Mouse (Mus musculus) megakaryocyte progenitor cell, adult 5-6 weeks (primary cell): ENCODE results near the gene Zfp773. TPM values are rescaled to one million over a fixed set of nuclear protein-coding genes. Genes with fewer than 3 reads are reported as not detected.
"Not testable (repeated sequence)": the region's sequence is repeated elsewhere in the genome, so short reads cannot be mapped to it uniquely, and the experiment has no call there.

Experiments used
- ATAC-seq: replicated peaks from 2 replicates; pipeline ENCODE4 v1.8.0; 2016; ENCODE audit warnings: mild to moderate bottlenecking, moderate TSS enrichment, inconsistent platforms; ENCODE audit not compliant: poor library complexity
- total RNA-seq, 2 experiments: library from RNA; stranded (forward) in 1 of 2; stranded (reverse) in 1 of 2; fragments of 157-497, 149-512 nt in 1 of 2; fragments of 200-1000 nt in 1 of 2; gene quantifications; 2 replicates each; pipeline versions ENCODE4 v1.2.3 to v1.2.4; 2015 to 2017

Gene Zfp773
- 1.7 and 3.1 TPM in 2 replicates for total RNA-seq (2015)
- 1.9 and 4.3 TPM in 2 replicates for total RNA-seq (2017)

GRCm38 (mm10) chr7:7136379-7136866 is at the start of gene Zfp773:
Gene Zfp773 (minus strand): TSS chr7:7136755.
- ATAC-seq = peak; percentile 98

- ATAC-seq = no peak
These were observed 49.3 kb upstream of the Zfp773 start for GRCm38 (mm10) chr7:7185897-7186296.

GRCm38 (mm10) chr7:7171227-7172147 is 34.9 kb upstream of the Zfp773 start, which contains the start of gene Zfp418:
Gene Zfp418 (plus strand): TSS chr7:7171330.
- peak; percentile 99 for ATAC-seq

- no peak for ATAC-seq
These were observed 9.5 kb upstream of the Zfp773 start for GRCm38 (mm10) chr7:7145991-7146608.

GRCm38 (mm10) chr7:7144215-7144614 is 7.7 kb upstream of the Zfp773 start:
- ATAC-seq = no peak

GRCm38 (mm10) chr7:7132751-7133150 is 3.8 kb downstream of the Zfp773 start:
- ATAC-seq = no peak

- not testable (repeated sequence) for ATAC-seq
These were observed 5.9 kb downstream of the Zfp773 start for GRCm38 (mm10) chr7:7130491-7131124.

- 0 out of 2 replicates have a peak, but pooled peaks have one; percentile 3 for ATAC-seq
These were observed 15.0 kb downstream of the Zfp773 start for GRCm38 (mm10) chr7:7121602-7121980.

- ATAC-seq = peak; percentile 96
These were observed 15.5 kb downstream of the Zfp773 start, which contains the start of gene Zfp954 for GRCm38 (mm10) chr7:7120921-7121601. Gene Zfp954 (minus strand): TSS chr7:7121488.

GRCm38 (mm10) chr7:7118441-7118840 is 18.1 kb downstream of the Zfp773 start:
- no peak for ATAC-seq

GRCm38 (mm10) chr7:7108501-7108900 is 28.1 kb downstream of the Zfp773 start:
- no peak for ATAC-seq

Other genes with a start within 250 kb of the Zfp773 start
- gene Aurkc, start 141.5 kb downstream of the Zfp773 start, total RNA-seq (2015) = not detected in 2 replicates
- gene Aurkc, start 141.5 kb downstream of the Zfp773 start, total RNA-seq (2017) = not detected in 2 replicates
- 8.3 and 12.4 TPM in 2 replicates for gene Zfp954, start 15.3 kb downstream of the Zfp773 start, total RNA-seq (2015)
- 10.5 and 12.3 TPM in 2 replicates for gene Zfp954, start 15.3 kb downstream of the Zfp773 start, total RNA-seq (2017)
- 2.5 and 5.0 TPM in 2 replicates for gene Zfp418, start 34.6 kb upstream of the Zfp773 start, total RNA-seq (2015)
- 1.8 TPM in 2 replicates for gene Zfp418, start 34.6 kb upstream of the Zfp773 start, total RNA-seq (2017)
- gene Zfp772, start 73.2 kb upstream of the Zfp773 start, total RNA-seq (2015) = 4.2 and 5.4 TPM in 2 replicates
- 3.3 and 4.4 TPM in 2 replicates for gene Zfp772, start 73.2 kb upstream of the Zfp773 start, total RNA-seq (2017)
- not detected in 2 replicates for gene Vmn2r29, start 110.6 kb upstream of the Zfp773 start, total RNA-seq (2015)
- 0.41 and 0.83 TPM in 2 replicates for gene Vmn2r29, start 110.6 kb upstream of the Zfp773 start, total RNA-seq (2017)
- gene Gm45844, start 141.5 kb upstream of the Zfp773 start, total RNA-seq (2015) = 2.4 TPM in 2 replicates
- gene Gm45844, start 141.5 kb upstream of the Zfp773 start, total RNA-seq (2017) = 0.21 and 3.9 TPM in 2 replicates
- 19.0 and 21.3 TPM in 2 replicates for gene Clcn4, start 164.1 kb upstream of the Zfp773 start, total RNA-seq (2015)
- gene Clcn4, start 164.1 kb upstream of the Zfp773 start, total RNA-seq (2017) = 24.9 and 26.4 TPM in 2 replicates
- 0.12 TPM in 1 of 2 replicates, not detected in the other for gene Vmn2r30, start 200.9 kb upstream of the Zfp773 start, total RNA-seq (2015)
- not detected in 2 replicates for gene Vmn2r30, start 200.9 kb upstream of the Zfp773 start, total RNA-seq (2017)
- gene Gm45783, start 237.8 kb upstream of the Zfp773 start, total RNA-seq (2015) = not detected in 2 replicates
- gene Gm45783, start 237.8 kb upstream of the Zfp773 start, total RNA-seq (2017) = not detected in 2 replicates